Mouse (Mus musculus) ES-Bruce4 (cell line): ENCODE measurements at regions not wholly inside any gene's neighbourhood (a gene's known extent, or its start where the extent isn't known, plus 50 kb on each side); places are given as distances from the start of the nearest gene placed in this dataset.

ENCODE experiments used
- CTCF ChIP-seq: IDR thresholded peaks from one replicate; pipeline ENCODE4 v1.8.1; 2011; ENCODE audit warnings: low read depth, low read length
- EP300 ChIP-seq: IDR thresholded peaks from 2 replicates; pipeline ENCODE4 v1.6.1; 2011; ENCODE audit warnings: low read depth, low read length; ENCODE audit not compliant: insufficient read depth
- POLR2A ChIP-seq: IDR thresholded peaks from one replicate; pipeline ENCODE4 v1.8.1; 2011; ENCODE audit warnings: low read length; ENCODE audit not compliant: insufficient read depth

GRCm38 (mm10) chr11:114321974-114322373 lies 255.1 kb upstream of the Sdk2 start:
- TF ChIP-seq CTCF = no peak
- no peak for TF ChIP-seq EP300
- no peak for TF ChIP-seq POLR2A
